In the genomic region with DNA sequence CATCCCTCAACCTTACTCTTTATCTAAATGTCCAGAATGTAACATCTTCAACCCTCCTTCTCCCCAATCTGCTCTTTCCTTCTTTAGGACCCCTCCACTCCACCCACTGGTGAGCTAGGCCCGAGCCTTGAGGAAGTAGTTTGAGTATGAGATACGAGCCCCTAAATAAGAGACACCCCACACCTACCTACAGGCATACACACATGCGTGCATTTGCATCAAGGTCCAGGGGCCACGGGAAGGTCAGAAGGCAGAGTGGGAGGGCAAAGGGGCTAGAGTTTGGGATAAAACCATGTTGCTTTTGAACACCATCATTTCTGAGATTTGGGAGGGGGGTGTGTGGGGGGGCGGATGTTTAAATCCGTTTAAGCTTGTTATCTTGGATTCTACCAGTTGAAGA, we compare ENCODE assay signal across 9 mouse cellular contexts. TPM values are rescaled to one million over a fixed set of nuclear protein-coding genes. Genes with fewer than 3 reads are reported as not detected.
DNase-seq lines count a peak whose midpoint lies in the region; ATAC-seq and TF ChIP-seq lines count a peak whose summit lies in the region.
"Had no signal": no experiment of that assay in that cellular context is flagged by ENCODE, and none has a peak within 500 bp of the region (broad histone marks: within the 10 kb centered on the region; RNA-seq: fewer than 3 reads in every experiment).

No protein-coding gene starts in this region.

- peak overlapping the region; percentile 9 to 48; a peak in 3 of 4 replicates for H3K27ac ChIP-seq in heart, embryonic 14.5 days (replicated peaks in 1 of 2; ENCODE audit: control insufficient read depth in 1 of 2, insufficient read depth in 1 of 2, low read depth in 2 of 2, low read length in 2 of 2)
- peak overlapping the region; percentile 95 for H3K27ac ChIP-seq in hindbrain, embryonic 14.5 days
- peak overlapping the region; percentile 97 for H3K27ac ChIP-seq in midbrain, postnatal 0 days (ENCODE audit: low read depth, low read length)

- no peaks in the 10 kb centered on the region for H3K9me3 ChIP-seq in heart, embryonic 14.5 days (ENCODE audit: control insufficient read depth, low read length)
- H3K9me3 ChIP-seq in hindbrain, embryonic 14.5 days (ENCODE audit: control insufficient read depth, low read length) = no peaks in the 10 kb centered on the region
- H3K9me3 ChIP-seq in midbrain, postnatal 0 days (ENCODE audit: low read length) = no peaks in the 10 kb centered on the region

- peak overlapping the region; percentile 98 for H3K4me2 ChIP-seq in heart, embryonic 14.5 days (ENCODE audit: low read length)
- peak overlapping the region; percentile 94 for H3K4me2 ChIP-seq in hindbrain, embryonic 14.5 days (replicated peaks)
- H3K4me2 ChIP-seq in midbrain, postnatal 0 days (ENCODE audit: low read depth, low read length, poor library complexity, severe bottlenecking) = peak overlapping the region; percentile 93

- H3K27me3 ChIP-seq in heart, embryonic 14.5 days (ENCODE audit: control insufficient read depth, insufficient read depth, low read length) = 0 out of 2 replicates have a peak, but pooled peaks cover 4% of the 10 kb centered on the region
- H3K27me3 ChIP-seq in hindbrain, embryonic 14.5 days (ENCODE audit: control insufficient read depth, insufficient read depth, low read length) = no peaks in the 10 kb centered on the region
- H3K27me3 ChIP-seq in midbrain, postnatal 0 days (ENCODE audit: insufficient read depth, low read length) = no peaks in the 10 kb centered on the region

- ATAC-seq in heart, embryonic 14.5 days (ENCODE audit: insufficient number of reproducible peaks, insufficient read depth, low FRiP score, low read depth) = no peak
- no peak for ATAC-seq in hindbrain, embryonic 14.5 days (ENCODE audit: low FRiP score)
- no peak for ATAC-seq in midbrain, postnatal 0 days (ENCODE audit: low FRiP score)
- ATAC-seq in frontal cortex, adult (ENCODE audit: low TSS enrichment) = no peak

- no peak for TF ChIP-seq CTCF in midbrain, postnatal 0 days (IDR thresholded peaks at IDR 0.05)

- intact Hi-C loops in heart, postnatal 14 days (cut with DNase I) = loop anchor here (5.0 kb wide), 4 partner anchors 57 to 247 kb away; no protein-coding TSS in a partner anchor

- H3K9ac ChIP-seq in heart, embryonic 14.5 days (ENCODE audit: low read length) = peak overlapping the region; percentile 87
- H3K9ac ChIP-seq in hindbrain, embryonic 14.5 days = peak overlapping the region; percentile 92
- peak overlapping the region; percentile 93 for H3K9ac ChIP-seq in midbrain, postnatal 0 days (replicated peaks; ENCODE audit: low read length, poor library complexity, severe bottlenecking)

- 19% methylated on average over 6 of the region's 6 CpGs for WGBS in heart, embryonic 14.5 days
- under 1% methylated on average over 6 of the region's 6 CpGs for whole genome bisulfite sequencing in hindbrain, embryonic 14.5 days
- WGBS in midbrain, postnatal 0 days = 2% methylated on average over 6 of the region's 6 CpGs

- peak overlapping the region; percentile 70 to 83 for H3K4me3 ChIP-seq in heart, embryonic 14.5 days (ENCODE audit: control insufficient read depth in 1 of 2, insufficient read depth in 1 of 2, low read depth in 1 of 2, low read length in 2 of 2)
- peak overlapping the region; percentile 90 for H3K4me3 ChIP-seq in hindbrain, embryonic 14.5 days (replicated peaks; ENCODE audit: low read length)
- H3K4me3 ChIP-seq in midbrain, postnatal 0 days (ENCODE audit: low read depth, low read length) = peak overlapping the region; percentile 91
- H3K4me3 ChIP-seq: erythroblast, embryonic 14.5 days had no signal

- H3K36me3 ChIP-seq in heart, embryonic 14.5 days (ENCODE audit: control insufficient read depth, insufficient read depth, low read length) = no peaks in the 10 kb centered on the region
- H3K36me3 ChIP-seq in hindbrain, embryonic 14.5 days (replicated peaks; ENCODE audit: control insufficient read depth, insufficient read depth) = no peaks in the 10 kb centered on the region
- H3K36me3 ChIP-seq in midbrain, postnatal 0 days (ENCODE audit: insufficient read depth, low read length) = no peaks in the 10 kb centered on the region

- no peak for DNase-seq in heart, postnatal 14 days
- DNase-seq in embryo, embryonic 11 days = peak; percentile 43
- DNase-seq in hindbrain, embryonic 14.5 days (ENCODE audit: low spot score) = no peak
- no peak for DNase-seq in midbrain, postnatal 0 days (ENCODE audit: low spot score)
- no peak for DNase-seq in layer of hippocampus, postnatal 14 days (ENCODE audit: low spot score in 2 of 2)
- DNase-seq in ovary, postnatal 10 days (ENCODE audit: low spot score) = no peak

- peaks cover 22 to 38% of the 10 kb centered on the region in 2 experiments for H3K4me1 ChIP-seq in heart, embryonic 14.5 days (ENCODE audit: control insufficient read depth in 2 of 2, insufficient read depth in 2 of 2, low read length in 2 of 2)
- peaks cover 54% of the 10 kb centered on the region for H3K4me1 ChIP-seq in hindbrain, embryonic 14.5 days (replicated peaks; ENCODE audit: control insufficient read depth, insufficient read depth, low read length)
- H3K4me1 ChIP-seq in midbrain, postnatal 0 days (ENCODE audit: insufficient read depth, low read length) = peaks cover 12% of the 10 kb centered on the region; the same call in 1 of the 2 replicates

RNA-seq across cellular contexts. Expression of a gene that starts 2.5 kb away (rescaled TPM):
- polyA plus RNA-seq in heart, embryonic 14.5 days (2014; fragmentation: Nextera tagmentation; extraction: Ambion mirVana) = 2.4 and 3.6 TPM in 2 replicates
- 1 to 10 TPM; 3.7 to 6.0 TPM for total RNA-seq in heart, postnatal 14 days (2021)
- polyA plus RNA-seq in hindbrain, embryonic 14.5 days (2014; fragmentation: Nextera tagmentation; extraction: Ambion mirVana) = 25.1 and 25.8 TPM in 2 replicates
- total RNA-seq in midbrain, postnatal 0 days (2014; rRNA removed) = 25.6 and 26.6 TPM in 2 replicates
- 23.5 and 23.6 TPM in 2 replicates for polyA plus RNA-seq in midbrain, postnatal 0 days (2015; fragmentation: Nextera tagmentation; extraction: Ambion mirVana)
- 10 to 100 TPM; 25.4 to 29.5 TPM for total RNA-seq in layer of hippocampus, postnatal 14 days (2021)
- polyA plus RNA-seq: erythroblast, embryonic 14.5 days had no signal

Comparison
In these comparisons a context has a peak if more than half of its experiments do, and no peak if none do; other contexts are left out.
1. H3K27ac ChIP-seq: peak in every context shown above with its lines; median percentile 97 in midbrain, postnatal 0 days; 95 in hindbrain, embryonic 14.5 days; 28 in heart, embryonic 14.5 days.